Mouse (Mus musculus) myocyte (in vitro differentiated cells): Measurements from ENCODE around the gene Ubald2. TPM values are rescaled to one million over a fixed set of nuclear protein-coding genes. Genes with fewer than 3 reads are reported as not detected.

Source experiments
- H3K27me3 ChIP-seq: one replicate; pipeline ENCODE4 v1.6.1; 2011; ENCODE audit not compliant: control insufficient read depth, insufficient read depth, insufficient read length
- H3K36me3 ChIP-seq: one replicate; pipeline ENCODE4 v1.6.1; 2011; ENCODE audit not compliant: control insufficient read depth, insufficient read depth
- H3K4me2 ChIP-seq: one replicate; pipeline ENCODE4 v1.6.1; 2011; ENCODE audit warnings: low read depth, control low read depth
- H3K4me3 ChIP-seq: one replicate; pipeline ENCODE4 v1.5.1; 2011; ENCODE audit warnings: mild to moderate bottlenecking, control low read depth, moderate library complexity
- H3K79me2 ChIP-seq: one replicate; pipeline ENCODE4 v1.6.1; 2011; ENCODE audit not compliant: control insufficient read depth, insufficient read depth
- H3ac ChIP-seq: one replicate; pipeline ENCODE4 v1.6.1; 2011; ENCODE audit not compliant: control insufficient read depth, insufficient read length
- CEBPB ChIP-seq: IDR thresholded peaks from 2 replicates; pipeline ENCODE4 v1.6.1; 2011; ENCODE audit warnings: mild to moderate bottlenecking, moderate library complexity; ENCODE audit not compliant: poor library complexity, insufficient read depth, severe bottlenecking
- E2F4 ChIP-seq: IDR thresholded peaks from one replicate; pipeline ENCODE4 v1.6.1; 2011; ENCODE audit warnings: mild to moderate bottlenecking, control low read depth, moderate library complexity; ENCODE audit not compliant: insufficient read depth
- MAX ChIP-seq: IDR thresholded peaks from one replicate; pipeline ENCODE4 v1.6.1; 2011; ENCODE audit warnings: low read depth, mild to moderate bottlenecking, control low read depth
- MYOD1 ChIP-seq, 3 experiments: IDR thresholded peaks; one replicate each; pipeline ENCODE4 v1.6.1; 2011; ENCODE audit warnings: control low read depth in 2 of 3, low read depth in 2 of 3, mild to moderate bottlenecking in 2 of 3, moderate library complexity in 1 of 3; ENCODE audit not compliant: insufficient read length in 2 of 3, control insufficient read depth in 1 of 3
- MYOG ChIP-seq, 3 experiments: IDR thresholded peaks; one replicate each; pipeline ENCODE4 v1.6.1; 2011; ENCODE audit warnings: control low read depth in 2 of 3, low read depth in 2 of 3, mild to moderate bottlenecking in 2 of 3; ENCODE audit not compliant: insufficient read length in 2 of 3, control insufficient read depth in 1 of 3, insufficient read depth in 1 of 3
- POLR2A ChIP-seq: IDR thresholded peaks from one replicate; pipeline ENCODE4 v1.6.1; 2011; ENCODE audit warnings: low read depth, mild to moderate bottlenecking, control low read depth, moderate library complexity; ENCODE audit not compliant: insufficient read length
- POLR2AphosphoS2 ChIP-seq: IDR thresholded peaks from one replicate; pipeline ENCODE4 v1.6.1; 2011; ENCODE audit warnings: low read depth, control low read depth; ENCODE audit not compliant: insufficient read length
- REST ChIP-seq: IDR thresholded peaks from one replicate; pipeline ENCODE4 v1.6.1; 2011; ENCODE audit warnings: mild to moderate bottlenecking, control low read depth, moderate library complexity; ENCODE audit not compliant: insufficient read depth, insufficient read length
- SRF ChIP-seq: IDR thresholded peaks from one replicate; pipeline ENCODE4 v1.6.1; 2011; ENCODE audit warnings: low read depth; ENCODE audit not compliant: control insufficient read depth, insufficient read length
- TCF12 ChIP-seq: IDR thresholded peaks from one replicate; pipeline ENCODE4 v1.6.1; 2011; ENCODE audit warnings: mild to moderate bottlenecking, control low read depth; ENCODE audit not compliant: poor library complexity, insufficient read depth, severe bottlenecking
- TCF3 ChIP-seq: IDR thresholded peaks from one replicate; pipeline ENCODE4 v1.6.1; 2011; ENCODE audit warnings: low read depth, control low read depth; ENCODE audit not compliant: insufficient read length
- USF1 ChIP-seq: IDR thresholded peaks from one replicate; pipeline ENCODE4 v1.6.1; 2011; ENCODE audit warnings: low read depth, mild to moderate bottlenecking, control low read depth, moderate library complexity
- polyA plus RNA-seq: library from polyadenylated mRNA; unstranded; fragments of >200 nt; fragmentation: generic; extraction: Trizol; gene quantifications from one replicate; pipeline ENCODE4 v1.2.1, GENCODE M21; 2012; ENCODE audit warnings: missing spikeins

The Ubald2 gene
- polyA plus RNA-seq, 1 experiment: 120 TPM

DNA sequence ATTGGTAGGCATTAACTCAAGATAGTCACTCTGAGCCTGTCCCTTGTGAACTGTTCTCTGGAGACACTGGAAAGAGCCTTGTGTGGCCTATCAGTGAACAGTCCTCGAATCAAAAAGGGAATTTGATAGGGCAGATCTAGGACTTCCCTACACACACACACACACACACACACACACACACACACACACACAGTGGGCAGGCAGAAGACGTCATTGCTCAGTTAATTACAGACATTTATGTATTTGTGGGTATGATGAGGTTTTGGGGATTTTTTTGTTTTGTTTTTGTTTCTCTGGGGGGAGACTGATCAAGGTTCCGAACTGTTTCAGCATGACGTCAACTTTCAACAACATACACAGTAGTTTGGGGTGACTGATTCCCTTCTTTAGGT, 20.3 kb upstream of the Ubald2 start:
- Histone ChIP-seq H3K36me3 (no peaks in the 10 kb centered on the region), H3K4me2 (peak overlapping the region; percentile 97), H3K79me2 (peaks cover 8% of the 10 kb centered on the region), H3K27me3 (no peaks in the 10 kb centered on the region), H3ac (peak overlapping the region; percentile 69), H3K4me3 (peak overlapping the region; percentile 26)
- TF ChIP-seq CEBPB: no peak
- no peak for TF ChIP-seq POLR2AphosphoS2
- TF ChIP-seq MYOD1 (IDR thresholded peaks at IDR 0.05; ENCODE audit: control insufficient read depth in 1 of 3, insufficient read length in 2 of 3, low read depth in 2 of 3): no peak
- no peak for TF ChIP-seq MYOG (IDR thresholded peaks at IDR 0.05; ENCODE audit: control insufficient read depth in 1 of 3, insufficient read depth in 1 of 3, insufficient read length in 2 of 3, low read depth in 2 of 3)
- no peak for TF ChIP-seq POLR2A
- TF ChIP-seq USF1: no peak
- TF ChIP-seq TCF12: no peak
- TF ChIP-seq E2F4: no peak
- TF ChIP-seq TCF3: no peak
- no peak for TF ChIP-seq MAX

DNA sequence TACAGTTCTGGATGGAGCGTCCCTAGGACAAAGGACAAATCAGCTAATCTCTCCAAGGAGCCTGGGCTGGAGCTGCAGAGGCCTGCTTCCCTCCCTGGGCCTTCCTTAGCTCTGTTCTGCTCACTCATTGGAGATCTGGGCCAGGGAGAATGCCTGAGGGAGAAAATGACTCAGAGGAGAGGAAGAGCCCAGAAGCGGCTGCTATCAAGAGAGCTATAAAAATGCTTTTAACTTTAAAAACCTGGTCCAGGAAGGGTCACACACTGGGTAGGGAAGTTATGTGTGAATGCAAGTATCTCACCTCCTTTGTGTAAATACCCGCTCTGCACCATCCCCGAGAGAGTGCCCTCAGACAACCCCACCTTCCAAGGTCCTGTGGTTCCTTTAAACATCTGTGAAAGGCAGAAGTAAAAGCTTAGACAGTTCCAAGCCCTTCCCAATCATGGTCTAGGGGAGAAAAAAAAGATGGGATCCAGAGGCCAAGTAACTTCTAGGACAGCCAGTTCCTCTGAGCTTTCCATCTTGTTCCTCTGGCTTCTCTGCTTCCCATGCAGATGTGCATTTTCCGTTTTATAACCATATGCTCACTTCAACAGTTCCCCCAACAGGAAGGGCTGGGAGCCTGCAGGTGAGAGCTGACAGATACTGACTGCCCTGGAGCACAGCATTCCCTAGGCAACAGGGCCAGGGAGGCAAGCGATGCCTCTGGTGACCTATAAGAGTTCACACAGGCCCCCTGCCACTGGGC, 17.5 kb upstream of the Ubald2 start:
- Histone ChIP-seq H3ac (no peak overlapping the region), H3K36me3 (no peaks in the 10 kb centered on the region), H3K79me2 (peaks cover 8% of the 10 kb centered on the region), H3K4me2 (peak overlapping the region; percentile 30), H3K27me3 (no peaks in the 10 kb centered on the region), H3K4me3 (no peak overlapping the region)
- TF ChIP-seq POLR2AphosphoS2: no peak
- no peak for TF ChIP-seq TCF12
- TF ChIP-seq MYOD1 (IDR thresholded peaks at IDR 0.05; ENCODE audit: control insufficient read depth in 1 of 3, insufficient read length in 2 of 3, low read depth in 2 of 3): no peak
- TF ChIP-seq E2F4: no peak
- TF ChIP-seq CEBPB: no peak
- no peak for TF ChIP-seq MYOG (IDR thresholded peaks at IDR 0.05; ENCODE audit: control insufficient read depth in 1 of 3, insufficient read depth in 1 of 3, insufficient read length in 2 of 3, low read depth in 2 of 3)
- TF ChIP-seq TCF3: no peak
- no peak for TF ChIP-seq POLR2A
- TF ChIP-seq REST: no peak
- no peak for TF ChIP-seq SRF
- no peak for TF ChIP-seq MAX

DNA sequence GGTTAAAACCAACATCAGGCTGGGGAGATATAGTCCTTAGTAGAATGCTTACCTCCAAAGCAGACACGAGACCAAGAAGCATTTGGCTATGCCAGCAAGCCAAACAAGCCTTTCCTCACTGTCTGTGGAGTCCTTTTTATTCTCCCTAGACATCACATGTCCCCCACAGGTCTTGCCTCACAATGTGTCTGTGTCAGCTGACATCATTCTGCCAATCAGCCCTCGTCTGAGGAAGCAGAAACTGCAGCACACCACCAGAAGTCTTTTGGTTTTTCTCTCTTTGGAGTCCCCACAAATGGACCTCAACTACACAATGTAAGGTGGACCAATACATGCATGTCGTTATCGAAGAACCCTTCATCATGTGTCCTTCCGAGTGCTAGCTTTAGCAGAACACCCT, 16.8 kb upstream of the Ubald2 start:
- Histone ChIP-seq H3K36me3 (no peaks in the 10 kb centered on the region), H3ac (no peak overlapping the region), H3K4me3 (no peak overlapping the region), H3K27me3 (no peaks in the 10 kb centered on the region), H3K4me2 (no peak overlapping the region), H3K79me2 (peaks cover 2% of the 10 kb centered on the region)
- TF ChIP-seq USF1: no peak
- TF ChIP-seq SRF: no peak
- TF ChIP-seq CEBPB: no peak
- no peak for TF ChIP-seq POLR2AphosphoS2
- no peak for TF ChIP-seq MAX
- no peak for TF ChIP-seq E2F4

DNA sequence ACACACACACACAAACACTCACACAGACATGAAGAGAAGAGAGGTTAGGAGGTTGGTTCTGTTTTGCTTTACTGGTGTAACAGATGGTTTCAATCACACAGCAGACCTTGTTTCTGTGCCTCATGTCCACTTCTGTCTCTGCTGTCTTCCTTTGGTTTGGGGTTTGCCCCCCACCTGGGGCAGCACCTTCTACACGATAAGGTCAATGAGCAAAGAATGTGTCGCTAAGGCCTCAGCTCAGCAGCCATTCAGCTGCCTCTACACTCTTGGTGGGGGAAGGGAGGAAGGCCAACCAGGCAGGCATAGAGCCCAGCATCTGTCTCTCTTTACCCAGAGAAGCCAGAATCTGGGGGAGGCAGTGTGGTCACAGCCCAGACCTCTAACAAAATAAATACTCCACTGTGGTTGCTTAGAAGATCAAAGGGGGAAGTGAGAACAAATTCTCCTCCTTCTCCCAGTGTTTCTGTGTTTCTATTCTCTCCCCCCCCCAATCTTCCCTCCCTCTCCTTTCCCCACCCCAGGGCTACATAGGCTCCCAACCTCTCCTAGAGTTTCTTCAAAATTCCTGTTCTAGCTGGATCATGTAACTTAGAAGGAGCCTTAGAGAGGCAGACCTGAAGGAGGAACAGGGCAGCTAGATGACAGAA, 15.6 kb upstream of the Ubald2 start:
- H3K27me3 ChIP-seq: no peaks in the 10 kb centered on the region
- H3ac ChIP-seq: no peak overlapping the region
- H3K79me2 ChIP-seq: no peaks in the 10 kb centered on the region
- no peak overlapping the region for H3K4me3 ChIP-seq
- peak overlapping the region; percentile 28 for H3K4me2 ChIP-seq
- no peaks in the 10 kb centered on the region for H3K36me3 ChIP-seq
- TF ChIP-seq SRF (no peak), MYOD1 (IDR thresholded peaks at IDR 0.05; ENCODE audit: control insufficient read depth in 1 of 3, insufficient read length in 2 of 3, low read depth in 2 of 3) (peak in 2 of 3 experiments; percentile 2 to 70), REST (no peak), TCF12 (no peak), E2F4 (no peak)

DNA sequence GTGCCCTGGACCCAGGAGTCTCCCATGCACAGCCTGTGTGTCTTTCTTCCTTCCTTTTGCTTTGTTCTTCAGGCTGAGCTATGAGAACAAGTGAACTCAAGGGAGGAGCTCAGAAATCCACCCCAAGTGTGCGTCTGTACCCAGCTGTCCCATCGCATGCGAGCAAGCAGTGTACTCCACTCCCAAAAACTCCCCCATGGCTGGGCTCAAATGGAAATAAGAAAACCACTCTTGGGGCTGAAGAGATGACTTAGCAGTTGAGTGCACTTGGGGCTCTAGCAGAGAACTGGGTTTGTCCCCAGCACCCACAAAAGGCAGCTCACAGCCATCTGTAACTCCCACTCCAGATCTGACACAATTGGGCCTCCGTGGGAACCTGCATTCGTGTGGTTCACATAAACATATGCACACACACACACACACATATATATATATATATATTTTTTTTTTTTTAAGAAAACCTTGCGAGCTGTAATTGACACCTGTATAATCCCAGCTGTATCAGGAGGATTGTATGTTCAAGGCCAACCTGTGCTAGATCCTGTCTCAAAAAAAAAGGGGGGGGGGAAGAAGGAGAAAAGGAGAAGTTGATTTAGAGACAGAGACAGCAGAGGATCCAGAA, 14.9 kb upstream of the Ubald2 start:
- Histone ChIP-seq H3ac (no peak overlapping the region), H3K79me2 (no peaks in the 10 kb centered on the region), H3K36me3 (no peaks in the 10 kb centered on the region), H3K4me3 (no peak overlapping the region), H3K4me2 (peak overlapping the region; percentile 28), H3K27me3 (no peaks in the 10 kb centered on the region)
- TF ChIP-seq E2F4: no peak
- no peak for TF ChIP-seq CEBPB
- TF ChIP-seq POLR2A: no peak
- no peak for TF ChIP-seq POLR2AphosphoS2
- no peak for TF ChIP-seq USF1
- TF ChIP-seq REST: no peak
- no peak for TF ChIP-seq TCF3
- TF ChIP-seq MYOG (IDR thresholded peaks at IDR 0.05; ENCODE audit: control insufficient read depth in 1 of 3, insufficient read depth in 1 of 3, insufficient read length in 2 of 3, low read depth in 2 of 3): no peak
